Mouse (Mus musculus) G1E (cell line): Measurements from ENCODE around the gene Mylk. TPM values are rescaled to one million over a fixed set of nuclear protein-coding genes. Genes with fewer than 3 reads are reported as not detected.

ENCODE experiments used
- ATAC-seq: 2 replicates; pipeline ENCODE4 v1.8.0; 2016; ENCODE audit warnings: mild to moderate bottlenecking; ENCODE audit not compliant: insufficient number of reproducible peaks, poor library complexity, low FRiP score, severe bottlenecking; ENCODE audit errors: extremely low read depth
- DNase-seq: peaks from one replicate; pipeline ENCODE4 v3.0.0; 2012; ENCODE audit warnings: low spot score
- H3K27me3 ChIP-seq: 2 replicates; pipeline ENCODE4 v1.6.1; 2012; ENCODE audit warnings: mild to moderate bottlenecking, low read length, inconsistent platforms; ENCODE audit not compliant: insufficient read depth
- H3K36me3 ChIP-seq: replicated peaks from 2 replicates; pipeline ENCODE3; 2012; ENCODE audit warnings: mild to moderate bottlenecking, inconsistent platforms
- H3K4me1 ChIP-seq: 2 replicates; pipeline ENCODE4 v1.6.1; 2012; ENCODE audit warnings: low read depth, low read length, inconsistent platforms, mixed read lengths; ENCODE audit not compliant: insufficient read depth
- H3K4me3 ChIP-seq: 2 replicates; pipeline ENCODE4 v1.5.1; 2012; ENCODE audit warnings: low read depth, mild to moderate bottlenecking, inconsistent platforms, low read length, moderate library complexity, mixed read lengths
- H3K9me3 ChIP-seq: replicated peaks from 2 replicates; pipeline ENCODE4 v1.6.1; 2012; ENCODE audit warnings: inconsistent platforms
- CTCF ChIP-seq: IDR thresholded peaks from 2 replicates; pipeline ENCODE4 v1.5.1; 2012; ENCODE audit warnings: low read depth, low read length, inconsistent platforms, mixed read lengths
- GATA1 ChIP-seq: IDR thresholded peaks from 2 replicates; pipeline ENCODE4 v1.6.1; 2012; ENCODE audit warnings: borderline replicate concordance, low read length, inconsistent platforms, mixed read lengths
- GATA2 ChIP-seq: IDR thresholded peaks from 2 replicates; pipeline ENCODE4 v1.6.1; 2012; ENCODE audit warnings: low read depth, low read length, inconsistent platforms, borderline replicate concordance
- POLR2AphosphoS5 ChIP-seq: IDR thresholded peaks from 2 replicates; pipeline ENCODE4 v1.6.1; 2012; ENCODE audit warnings: low read depth, low read length, inconsistent platforms; ENCODE audit not compliant: insufficient replicate concordance
- TAL1 ChIP-seq: conservative IDR thresholded peaks from 2 replicates; pipeline ENCODE4 v1.6.1; 2012; ENCODE audit warnings: low read depth, low read length, inconsistent platforms, mixed read lengths
- polyA plus RNA-seq: library from polyadenylated mRNA; stranded (reverse); fragments of >175 nt; gene quantifications from 2 replicates; pipeline ENCODE4 v1.2.3, GENCODE M21; 2012
- total RNA-seq, 2 experiments: library from RNA; stranded (forward) in 1 of 2; stranded (reverse) in 1 of 2; fragments of 200-1000 nt in 1 of 2; fragments of >200 nt in 1 of 2; fragmentation: Nextera tagmentation in 1 of 2; gene quantifications; 2 replicates each; pipeline ENCODE4 v1.2.3; 2014 to 2017

Mylk gene
- total and polyA plus RNA-seq, 3 experiments = 0.05 TPM; not detected in 2

GRCm38 (mm10) chr16:34861744-34862365, 116.8 kb downstream of the Mylk start:
- Histone ChIP-seq H3K36me3 (no peaks in the 10 kb centered on the region), H3K4me1 (no peaks in the 10 kb centered on the region), H3K4me3 (no peak overlapping the region), H3K9me3 (no peaks in the 10 kb centered on the region), H3K27me3 (peaks cover 10% of the 10 kb centered on the region)
- DNase-seq (no peak), ATAC-seq (no peak)
- no peak for TF ChIP-seq TAL1
- TF ChIP-seq CTCF = no peak
- no peak for TF ChIP-seq GATA2
- TF ChIP-seq POLR2AphosphoS5 = no peak
- TF ChIP-seq GATA1 = no peak

- Histone ChIP-seq H3K4me3 (no peak overlapping the region), H3K27me3 (peaks cover 6% of the 10 kb centered on the region), H3K36me3 (no peaks in the 10 kb centered on the region), H3K9me3 (no peaks in the 10 kb centered on the region), H3K4me1 (no peaks in the 10 kb centered on the region)
- ATAC-seq (no peak), DNase-seq (no peak)
- TF ChIP-seq GATA1 = no peak
- TF ChIP-seq GATA2 = no peak
- no peak for TF ChIP-seq TAL1
- TF ChIP-seq POLR2AphosphoS5 = no peak
- TF ChIP-seq CTCF = no peak
Observed at GRCm38 (mm10) chr16:34865373-34865772, 120.4 kb downstream of the Mylk start.

- DNase-seq = no peak
- TF ChIP-seq CTCF (no peak), GATA1 (no peak), POLR2AphosphoS5 (no peak), TAL1 (no peak), GATA2 (no peak)
- Histone ChIP-seq H3K4me3 (no peak overlapping the region), H3K27me3 (peaks cover 3% of the 10 kb centered on the region), H3K4me1 (no peaks in the 10 kb centered on the region), H3K9me3 (no peaks in the 10 kb centered on the region), H3K36me3 (no peaks in the 10 kb centered on the region)
- no peak for ATAC-seq
Observed at GRCm38 (mm10) chr16:34867217-34867616, 122.2 kb downstream of the Mylk start.

- H3K27me3 ChIP-seq = peaks cover 14% of the 10 kb centered on the region; the same call in 1 of the 2 replicates
- no peak for DNase-seq
- H3K9me3 ChIP-seq = no peaks in the 10 kb centered on the region
- H3K36me3 ChIP-seq = no peaks in the 10 kb centered on the region
- TF ChIP-seq TAL1 (no peak), GATA1 (no peak), CTCF (no peak), GATA2 (no peak), POLR2AphosphoS5 (no peak)
- H3K4me1 ChIP-seq = no peaks in the 10 kb centered on the region
- no peak overlapping the region for H3K4me3 ChIP-seq
- ATAC-seq = no peak
Observed at GRCm38 (mm10) chr16:34880031-34880778, 135.2 kb downstream of the Mylk start.

GRCm38 (mm10) chr16:34880815-34881214, 135.8 kb downstream of the Mylk start:
- Histone ChIP-seq H3K4me3 (no peak overlapping the region), H3K4me1 (no peaks in the 10 kb centered on the region), H3K9me3 (no peaks in the 10 kb centered on the region), H3K36me3 (no peaks in the 10 kb centered on the region), H3K27me3 (peaks cover 14% of the 10 kb centered on the region; the same call in 1 of the 2 replicates)
- no peak for ATAC-seq
- no peak for DNase-seq
- TF ChIP-seq GATA2 = no peak
- TF ChIP-seq TAL1 = no peak

GRCm38 (mm10) chr16:34887037-34887436, 142.0 kb downstream of the Mylk start:
- Histone ChIP-seq H3K36me3 (no peaks in the 10 kb centered on the region), H3K4me3 (no peak overlapping the region), H3K9me3 (no peaks in the 10 kb centered on the region), H3K4me1 (no peaks in the 10 kb centered on the region), H3K27me3 (peaks cover 8% of the 10 kb centered on the region; the same call in 1 of the 2 replicates)
- DNase-seq (no peak), ATAC-seq (no peak)
- TF ChIP-seq CTCF = no peak
- no peak for TF ChIP-seq GATA1
- TF ChIP-seq TAL1 = no peak
- no peak for TF ChIP-seq POLR2AphosphoS5
- no peak for TF ChIP-seq GATA2
